In genomic region chr3:10092499-10092898, GRCm38 (mm10) we compare ENCODE assay signal across 10 mouse cellular contexts. TPM values are rescaled to one million over a fixed set of nuclear protein-coding genes. Genes with fewer than 3 reads are reported as not detected.
A peak's percentile ranks its signal among the peaks of the same experiment; 100 is the strongest.
DNase-seq lines count a peak whose midpoint lies in the region; ATAC-seq and TF ChIP-seq lines count a peak whose summit lies in the region.
"Had no signal": no experiment of that assay in that cellular context is flagged by ENCODE, and none has a peak within 500 bp of the region (broad histone marks: within the 10 kb centered on the region; RNA-seq: fewer than 3 reads in every experiment).

No protein-coding gene starts in this region.

- H3K4me1 ChIP-seq in heart, postnatal 0 days (ENCODE audit: control insufficient read depth, insufficient read depth), result peaks cover 8% of the 10 kb centered on the region; the same call in 1 of the 2 replicates
- H3K4me1 ChIP-seq: forebrain, embryonic 13.5 days; midbrain, embryonic 13.5 days had no signal

- 0 out of 2 replicates have a peak, but pooled peaks cover 3% of the 10 kb centered on the region for H3K27me3 ChIP-seq in heart, postnatal 0 days (ENCODE audit: control insufficient read depth, insufficient read depth, low read length)
- H3K27me3 ChIP-seq: forebrain, embryonic 13.5 days had no signal

- TF ChIP-seq EP300 in heart, postnatal 0 days (IDR thresholded peaks at IDR 0.05; ENCODE audit: low read depth), result no peak

- no peaks in the 10 kb centered on the region for H3K36me3 ChIP-seq in heart, postnatal 0 days (replicated peaks; ENCODE audit: control insufficient read depth, insufficient read depth, low read length)
- H3K36me3 ChIP-seq: midbrain, embryonic 13.5 days had no signal

- no peak overlapping the region for H3K9ac ChIP-seq in heart, postnatal 0 days (replicated peaks; ENCODE audit: low read depth, low read length)
- H3K9ac ChIP-seq: forebrain, embryonic 13.5 days; midbrain, embryonic 13.5 days had no signal

- H3K9me3 ChIP-seq in heart, postnatal 0 days (replicated peaks; ENCODE audit: control insufficient read depth, low read length), result no peaks in the 10 kb centered on the region
- H3K9me3 ChIP-seq: forebrain, embryonic 13.5 days; midbrain, embryonic 13.5 days had no signal

- no peak overlapping the region for H3K4me3 ChIP-seq in heart, postnatal 0 days (ENCODE audit: low read depth, low read length)
- H3K4me3 ChIP-seq: forebrain, embryonic 13.5 days; midbrain, embryonic 13.5 days had no signal

- no peak overlapping the region for H3K4me2 ChIP-seq in heart, postnatal 0 days (ENCODE audit: low read depth, low read length)
- H3K4me2 ChIP-seq: forebrain, embryonic 13.5 days; midbrain, embryonic 13.5 days had no signal

- WGBS in heart, postnatal 0 days, result 40% methylated on average over 7 of the region's 7 CpGs

- peak overlapping the region; percentile 48 for H3K27ac ChIP-seq in heart, postnatal 0 days (ENCODE audit: low read depth)
- H3K27ac ChIP-seq: forebrain, embryonic 13.5 days; midbrain, embryonic 13.5 days had no signal

- intact Hi-C loops in heart, postnatal 10 days (cut with DNase I), result no loop called here
- intact Hi-C loops in left cerebral cortex, postnatal 4 days (cut with DNase I), result no loop called here

- DNase-seq in heart, postnatal 0 days (ENCODE audit: low spot score), result peak; percentile 45
- DNase-seq in heart, postnatal 10 days, result no peak
- DNase-seq in lung, postnatal 10 days, result peak; percentile 20
- no peak for DNase-seq in left cerebral cortex, postnatal 4 days
- DNase-seq in layer of hippocampus, postnatal 10 days (ENCODE audit: low spot score in 2 of 2), result no peak
- DNase-seq in spleen, adult 18-20 months, result no peak

- TF ChIP-seq CTCF in heart, postnatal 0 days (IDR thresholded peaks at IDR 0.05; ENCODE audit: low read depth), result no peak

- ATAC-seq in heart, postnatal 0 days (ENCODE audit: insufficient read depth, low read depth), result no peak
- 0 out of 2 replicates have a peak, but pooled peaks have one; percentile 50 for ATAC-seq in common myeloid progenitor, adult 5-6 weeks (replicated peaks; ENCODE audit: low read depth, poor library complexity, severe bottlenecking)
- ATAC-seq in hematopoietic stem cell, adult 5-6 weeks (replicated peaks in 1 of 2; ENCODE audit: insufficient read depth in 1 of 2, low FRiP score in 2 of 2, low TSS enrichment in 1 of 2, low read depth in 1 of 2, poor library complexity in 2 of 2, severe bottlenecking in 2 of 2), result peak; percentile 58 to 69; a peak in 3 of 4 replicates
- ATAC-seq: forebrain, embryonic 13.5 days; midbrain, embryonic 13.5 days had no signal

RNA-seq across cellular contexts. Expression of gene Gm9833, which starts 4.6 kb away (rescaled TPM):
- 0.08 and 0.23 TPM in 2 replicates for total RNA-seq in heart, postnatal 0 days (2014; rRNA removed; ENCODE audit: low replicate concordance)
- polyA plus RNA-seq in heart, postnatal 0 days (2015; fragmentation: Nextera tagmentation; extraction: Ambion mirVana), result 0.74 and 0.75 TPM in 2 replicates
- total RNA-seq in heart, postnatal 10 days (2021), result 1 to 10 TPM; 3.3 to 3.6 TPM
- total RNA-seq in common myeloid progenitor, adult 5-6 weeks (2017), result 11.1 and 13.6 TPM in 2 replicates
- total RNA-seq in hematopoietic stem cell, adult 5-6 weeks (2017), result 11.6 and 13.2 TPM in 2 replicates
- 10 to 100 TPM; 23.2 to 24.3 TPM for total RNA-seq in left cerebral cortex, postnatal 4 days (2021)
- total RNA-seq in layer of hippocampus, postnatal 10 days (2021), result 10 to 100 TPM; 17.1 to 18.5 TPM

Comparison
In these comparisons a context has a peak if more than half of its experiments do, and no peak if none do; other contexts are left out.
1. DNase-seq: peak in heart, postnatal 0 days (single experiment) and lung, postnatal 10 days (single experiment); none in heart, postnatal 10 days (0 of 2), left cerebral cortex, postnatal 4 days (single experiment), layer of hippocampus, postnatal 10 days (0 of 2) and spleen, adult 18-20 months (0 of 2).